11 mouse cellular contexts compared by ENCODE assay signal in genomic region chr5:74877185-74877584, GRCm38 (mm10).
"Had no signal": no experiment of that assay in that cellular context is flagged by ENCODE, and none has a peak within 500 bp of the region (broad histone marks: within the 10 kb centered on the region; RNA-seq: fewer than 3 reads in every experiment).

No protein-coding gene starts in this region.

- H3K9ac ChIP-seq: kidney, embryonic 15.5 days; liver, embryonic 13.5 days had no signal

- H3K27ac ChIP-seq: kidney, embryonic 15.5 days; left cerebral cortex, adult 2 months; liver, embryonic 13.5 days had no signal

- H3K4me1 ChIP-seq: liver, embryonic 13.5 days had no signal

- H3K27me3 ChIP-seq: kidney, embryonic 15.5 days; liver, embryonic 13.5 days had no signal

- H3K9me3 ChIP-seq: kidney, embryonic 15.5 days; liver, embryonic 13.5 days had no signal

- H3K4me3 ChIP-seq: kidney, embryonic 15.5 days; left cerebral cortex, adult 2 months; liver, embryonic 13.5 days had no signal

- H3K36me3 ChIP-seq: kidney, embryonic 15.5 days; liver, embryonic 13.5 days had no signal

- H3K4me2 ChIP-seq: kidney, embryonic 15.5 days; liver, embryonic 13.5 days; midbrain, embryonic 11.5 days had no signal

- DNase-seq: kidney, adult 11 months; kidney, adult 8-10 months; kidney, postnatal 10 days; kidney, postnatal 36 days; layer of hippocampus, postnatal 36 days; liver, embryonic 13.5 days; midbrain, embryonic 14.5 days; thymus, postnatal 25 days had no signal
